Mouse (Mus musculus) thymus, postnatal 4 days (tissue): ENCODE measurements around the gene Ube2q1.
A peak's percentile ranks its signal among the peaks of the same experiment; 100 is the strongest.

ENCODE experiments used
- DNase-seq: peaks from one replicate; pipeline ENCODE4 v3.0.0; 2021

The Ube2q1 gene

GRCm38 (mm10) chr3:89821548-89822480, 48.4 kb downstream of the Ube2q1 start:
- DNase-seq: no peak

- DNase-seq: no peak
Observed at GRCm38 (mm10) chr3:89823594-89823993, 50.2 kb downstream of the Ube2q1 start.

- DNase-seq: no peak
Observed at GRCm38 (mm10) chr3:89826295-89826694, 52.9 kb downstream of the Ube2q1 start.

- peak; percentile 35 for DNase-seq
Observed at GRCm38 (mm10) chr3:89830815-89831591, 57.6 kb downstream of the Ube2q1 start, which contains the start of gene She. TSS of gene She (plus strand) at chr3:89831370.
